Mouse (Mus musculus): ENCODE measurements around the gene Tmem63b. TPM values are rescaled to one million over a fixed set of nuclear protein-coding genes. Genes with fewer than 3 reads are reported as not detected.

Tmem63b gene
- polyA plus RNA-seq, 1 experiment from 2014 or later: 31.7 TPM

- WGBS: 51% methylated on average over 3 of the region's 3 CpGs
Observed at GRCm38 (mm10) chr17:45709829-45710228, 23.1 kb upstream of the Tmem63b start.

GRCm38 (mm10) chr17:45708179-45708578, 21.5 kb upstream of the Tmem63b start:
- H3K4me3 ChIP-seq (ENCODE audit: low read length): no peak overlapping the region
- no peaks in the 10 kb centered on the region for H3K27me3 ChIP-seq (replicated peaks; ENCODE audit: control insufficient read depth, insufficient read depth, low read length)
- peaks cover 4% of the 10 kb centered on the region; the same call in 1 of the 2 replicates for H3K4me1 ChIP-seq (ENCODE audit: control insufficient read depth, insufficient read depth, low read length)
- 79% methylated on average over 8 of the region's 8 CpGs for WGBS
- no peak overlapping the region for H3K4me2 ChIP-seq (ENCODE audit: low read depth, low read length)
- no peak overlapping the region for H3K27ac ChIP-seq (ENCODE audit: low read length)
- no peaks in the 10 kb centered on the region for H3K36me3 ChIP-seq (ENCODE audit: control insufficient read depth, insufficient read depth, low read length)
- H3K9me3 ChIP-seq (ENCODE audit: control insufficient read depth, low read length): no peaks in the 10 kb centered on the region
- no peak for ATAC-seq
- no peak overlapping the region for H3K9ac ChIP-seq (ENCODE audit: low read depth, low read length)

More at GRCm38 (mm10) chr17:45709829-45710228, 23.1 kb upstream of the Tmem63b start:
- H3K9me3 ChIP-seq (ENCODE audit: control insufficient read depth, low read length): no peaks in the 10 kb centered on the region
- no peak overlapping the region for H3K9ac ChIP-seq (ENCODE audit: low read depth, low read length)
- no peak for ATAC-seq
- peaks cover 4% of the 10 kb centered on the region; the same call in 1 of the 2 replicates for H3K4me1 ChIP-seq (ENCODE audit: control insufficient read depth, insufficient read depth, low read length)
- no peaks in the 10 kb centered on the region for H3K36me3 ChIP-seq (ENCODE audit: control insufficient read depth, insufficient read depth, low read length)
- H3K27ac ChIP-seq (ENCODE audit: low read length): no peak overlapping the region
- H3K4me2 ChIP-seq (ENCODE audit: low read depth, low read length): no peak overlapping the region
- no peak overlapping the region for H3K4me3 ChIP-seq (ENCODE audit: low read length)
- H3K27me3 ChIP-seq (replicated peaks; ENCODE audit: control insufficient read depth, insufficient read depth, low read length): no peaks in the 10 kb centered on the region

GRCm38 (mm10) chr17:45707376-45707775, 20.7 kb upstream of the Tmem63b start:
- 46% methylated on average over 3 of the region's 3 CpGs for WGBS
- H3K4me3 ChIP-seq (ENCODE audit: low read length): no peak overlapping the region
- ATAC-seq: no peak

GRCm38 (mm10) chr17:45706796-45707195, 20.1 kb upstream of the Tmem63b start:
- no peak for ATAC-seq
- Histone ChIP-seq H3K9me3 (ENCODE audit: control insufficient read depth, low read length) (no peaks in the 10 kb centered on the region), H3K27ac (ENCODE audit: low read length) (no peak overlapping the region), H3K9ac (ENCODE audit: low read depth, low read length) (no peak overlapping the region), H3K4me2 (ENCODE audit: low read depth, low read length) (no peak overlapping the region), H3K4me1 (ENCODE audit: control insufficient read depth, insufficient read depth, low read length) (peaks cover 11% of the 10 kb centered on the region), H3K4me3 (ENCODE audit: low read length) (no peak overlapping the region), H3K36me3 (ENCODE audit: control insufficient read depth, insufficient read depth, low read length) (no peaks in the 10 kb centered on the region), H3K27me3 (replicated peaks; ENCODE audit: control insufficient read depth, insufficient read depth, low read length) (no peaks in the 10 kb centered on the region)
- 70% methylated on average over 5 of the region's 5 CpGs for WGBS

More at GRCm38 (mm10) chr17:45707376-45707775, 20.7 kb upstream of the Tmem63b start:
- Histone ChIP-seq H3K4me2 (ENCODE audit: low read depth, low read length) (no peak overlapping the region), H3K9me3 (ENCODE audit: control insufficient read depth, low read length) (no peaks in the 10 kb centered on the region), H3K36me3 (ENCODE audit: control insufficient read depth, insufficient read depth, low read length) (no peaks in the 10 kb centered on the region), H3K9ac (ENCODE audit: low read depth, low read length) (no peak overlapping the region), H3K27me3 (replicated peaks; ENCODE audit: control insufficient read depth, insufficient read depth, low read length) (no peaks in the 10 kb centered on the region), H3K4me1 (ENCODE audit: control insufficient read depth, insufficient read depth, low read length) (peaks cover 8% of the 10 kb centered on the region), H3K27ac (ENCODE audit: low read length) (no peak overlapping the region)

- no peak overlapping the region for H3K4me3 ChIP-seq (ENCODE audit: low read length)
- ATAC-seq: no peak
Observed at GRCm38 (mm10) chr17:45703187-45703586, 16.5 kb upstream of the Tmem63b start.

GRCm38 (mm10) chr17:45702254-45702653, 15.5 kb upstream of the Tmem63b start:
- H3K4me3 ChIP-seq (ENCODE audit: low read length): no peak overlapping the region
- H3K9ac ChIP-seq (ENCODE audit: low read depth, low read length): no peak overlapping the region
- no peaks in the 10 kb centered on the region for H3K36me3 ChIP-seq (ENCODE audit: control insufficient read depth, insufficient read depth, low read length)
- H3K4me1 ChIP-seq (ENCODE audit: control insufficient read depth, insufficient read depth, low read length): peaks cover 33% of the 10 kb centered on the region
- no peaks in the 10 kb centered on the region for H3K9me3 ChIP-seq (ENCODE audit: control insufficient read depth, low read length)
- no peak overlapping the region for H3K4me2 ChIP-seq (ENCODE audit: low read depth, low read length)
- peak overlapping the region; percentile 40; the same call in 1 of the 2 replicates for H3K27ac ChIP-seq (ENCODE audit: low read length)
- H3K27me3 ChIP-seq (replicated peaks; ENCODE audit: control insufficient read depth, insufficient read depth, low read length): no peaks in the 10 kb centered on the region
- ATAC-seq: peak; percentile 39
- WGBS: 42% methylated on average over 4 of the region's 4 CpGs

More at GRCm38 (mm10) chr17:45703187-45703586, 16.5 kb upstream of the Tmem63b start:
- Histone ChIP-seq H3K4me1 (ENCODE audit: control insufficient read depth, insufficient read depth, low read length) (peaks cover 33% of the 10 kb centered on the region), H3K27ac (ENCODE audit: low read length) (no peak overlapping the region), H3K36me3 (ENCODE audit: control insufficient read depth, insufficient read depth, low read length) (no peaks in the 10 kb centered on the region), H3K27me3 (replicated peaks; ENCODE audit: control insufficient read depth, insufficient read depth, low read length) (no peaks in the 10 kb centered on the region), H3K9me3 (ENCODE audit: control insufficient read depth, low read length) (no peaks in the 10 kb centered on the region), H3K9ac (ENCODE audit: low read depth, low read length) (no peak overlapping the region), H3K4me2 (ENCODE audit: low read depth, low read length) (no peak overlapping the region)
- WGBS: 63% methylated on average over 7 of the region's 7 CpGs

GRCm38 (mm10) chr17:45701236-45701591, 14.5 kb upstream of the Tmem63b start:
- H3K27ac ChIP-seq (ENCODE audit: low read length): no peak overlapping the region
- no peaks in the 10 kb centered on the region for H3K27me3 ChIP-seq (replicated peaks; ENCODE audit: control insufficient read depth, insufficient read depth, low read length)
- WGBS: 73% methylated on average over 9 of the region's 9 CpGs
- H3K9ac ChIP-seq (ENCODE audit: low read depth, low read length): no peak overlapping the region
- no peaks in the 10 kb centered on the region for H3K9me3 ChIP-seq (ENCODE audit: control insufficient read depth, low read length)
- no peak overlapping the region for H3K4me3 ChIP-seq (ENCODE audit: low read length)
- H3K36me3 ChIP-seq (ENCODE audit: control insufficient read depth, insufficient read depth, low read length): peaks cover 4% of the 10 kb centered on the region; the same call in 1 of the 2 replicates
- ATAC-seq: no peak
- no peak overlapping the region for H3K4me2 ChIP-seq (ENCODE audit: low read depth, low read length)
- H3K4me1 ChIP-seq (ENCODE audit: control insufficient read depth, insufficient read depth, low read length): peaks cover 38% of the 10 kb centered on the region

GRCm38 (mm10) chr17:45700496-45701235, 14.0 kb upstream of the Tmem63b start:
- Histone ChIP-seq H3K9ac (ENCODE audit: low read depth, low read length) (no peak overlapping the region), H3K36me3 (ENCODE audit: control insufficient read depth, insufficient read depth, low read length) (peaks cover 4% of the 10 kb centered on the region; the same call in 1 of the 2 replicates), H3K9me3 (ENCODE audit: control insufficient read depth, low read length) (no peaks in the 10 kb centered on the region), H3K4me1 (ENCODE audit: control insufficient read depth, insufficient read depth, low read length) (peaks cover 38% of the 10 kb centered on the region), H3K27me3 (replicated peaks; ENCODE audit: control insufficient read depth, insufficient read depth, low read length) (no peaks in the 10 kb centered on the region), H3K27ac (ENCODE audit: low read length) (peak overlapping the region; percentile 72; the same call in 1 of the 2 replicates), H3K4me2 (ENCODE audit: low read depth, low read length) (no peak overlapping the region), H3K4me3 (ENCODE audit: low read length) (no peak overlapping the region)
- WGBS: 52% methylated on average over 10 of the region's 16 CpGs
- no peak for ATAC-seq

GRCm38 (mm10) chr17:45699039-45699740, 12.5 kb upstream of the Tmem63b start:
- no peak overlapping the region for H3K9ac ChIP-seq (ENCODE audit: low read depth, low read length)
- WGBS: 63% methylated on average over 3 of the region's 3 CpGs
- no peaks in the 10 kb centered on the region for H3K27me3 ChIP-seq (replicated peaks; ENCODE audit: control insufficient read depth, insufficient read depth, low read length)
- no peaks in the 10 kb centered on the region for H3K9me3 ChIP-seq (ENCODE audit: control insufficient read depth, low read length)
- peak; percentile 80 for ATAC-seq
- H3K4me2 ChIP-seq (ENCODE audit: low read depth, low read length): no peak overlapping the region; the same call in 1 of the 2 replicates
- peaks cover 4% of the 10 kb centered on the region; the same call in 1 of the 2 replicates for H3K36me3 ChIP-seq (ENCODE audit: control insufficient read depth, insufficient read depth, low read length)
- H3K4me3 ChIP-seq (ENCODE audit: low read length): no peak overlapping the region
- peak overlapping the region; percentile 72 for H3K27ac ChIP-seq (ENCODE audit: low read length)
- H3K4me1 ChIP-seq (ENCODE audit: control insufficient read depth, insufficient read depth, low read length): peaks cover 39% of the 10 kb centered on the region

All from intestine, embryonic 16.5 days (tissue).